Mouse (Mus musculus): ENCODE results near the gene Hlf. TPM values are rescaled to one million over a fixed set of nuclear protein-coding genes. Genes with fewer than 3 reads are reported as not detected.

The Hlf gene
- polyA plus RNA-seq (2014; fragmentation: Nextera tagmentation; extraction: Ambion mirVana), result 1.2 and 1.7 TPM in 2 replicates

- Histone ChIP-seq H3K9me3 (ENCODE audit: control insufficient read depth, low read depth, low read length) (no peaks in the 10 kb centered on the region), H3K36me3 (ENCODE audit: control insufficient read depth, insufficient read depth, low read length) (no peaks in the 10 kb centered on the region), H3K4me3 (ENCODE audit: low read depth, low read length) (peak within 1 kb of the TSS; percentile 44), H3K4me1 (ENCODE audit: control insufficient read depth, insufficient read depth, low read length) (0 out of 2 replicates have a peak, but pooled peaks cover 6% of the 10 kb centered on the region), H3K4me2 (replicated peaks; ENCODE audit: low read depth, low read length) (peak within 1 kb of the TSS; percentile 90), H3K27me3 (ENCODE audit: control insufficient read depth, insufficient read depth, low read length) (peaks cover 6% of the 10 kb centered on the region), H3K27ac (ENCODE audit: low read length) (no peak within 1 kb of the TSS), H3K9ac (replicated peaks; ENCODE audit: low read depth, low read length) (no peak within 1 kb of the TSS; the same call in 1 of the 2 replicates)
- peak; percentile 97 for ATAC-seq (ENCODE audit: insufficient number of reproducible peaks, insufficient read depth, low FRiP score, low read depth)
- under 1% methylated on average over 40 of the region's 40 CpGs for WGBS
Observed at GRCm38 (mm10) chr11:90390817-90391173, at the start of gene Hlf. TSS of gene Hlf (minus strand) at chr11:90390895.

DNA sequence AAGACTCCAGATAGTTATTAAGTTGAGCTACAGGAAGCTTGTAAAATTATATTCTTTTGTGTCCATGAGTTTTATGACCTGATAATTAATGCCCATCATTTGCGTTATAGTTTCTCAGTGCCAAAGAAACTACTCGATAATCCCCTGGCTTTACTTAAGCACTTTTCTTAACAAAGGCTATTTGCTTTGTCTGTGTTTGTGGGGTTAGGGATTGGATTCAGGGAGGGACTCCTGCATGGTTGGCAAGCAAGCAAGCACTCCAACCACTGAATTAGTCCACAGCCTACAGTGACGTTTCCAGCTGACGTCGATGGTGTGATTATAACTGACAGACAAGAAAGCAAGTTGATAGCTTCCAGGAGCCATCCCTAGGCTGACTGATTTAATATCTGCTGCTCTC, 48.1 kb upstream of the Hlf start:
- Histone ChIP-seq H3K27ac (ENCODE audit: low read length) (no peak overlapping the region), H3K4me1 (ENCODE audit: control insufficient read depth, insufficient read depth, low read length) (no peaks in the 10 kb centered on the region), H3K4me3 (ENCODE audit: low read depth, low read length) (no peak overlapping the region), H3K36me3 (ENCODE audit: control insufficient read depth, insufficient read depth, low read length) (no peaks in the 10 kb centered on the region), H3K4me2 (replicated peaks; ENCODE audit: low read depth, low read length) (no peak overlapping the region), H3K9me3 (ENCODE audit: control insufficient read depth, low read depth, low read length) (no peaks in the 10 kb centered on the region), H3K9ac (replicated peaks; ENCODE audit: low read depth, low read length) (no peak overlapping the region), H3K27me3 (ENCODE audit: control insufficient read depth, insufficient read depth, low read length) (no peaks in the 10 kb centered on the region)
- no peak for ATAC-seq (ENCODE audit: insufficient number of reproducible peaks, insufficient read depth, low FRiP score, low read depth)
- WGBS, result 62% methylated on average over 5 of the region's 5 CpGs

GRCm38 (mm10) chr11:90425207-90425525, 34.5 kb upstream of the Hlf start:
- Histone ChIP-seq H3K4me1 (ENCODE audit: control insufficient read depth, insufficient read depth, low read length) (no peaks in the 10 kb centered on the region), H3K9me3 (ENCODE audit: control insufficient read depth, low read depth, low read length) (no peaks in the 10 kb centered on the region), H3K27ac (ENCODE audit: low read length) (no peak overlapping the region), H3K27me3 (ENCODE audit: control insufficient read depth, insufficient read depth, low read length) (no peaks in the 10 kb centered on the region), H3K4me2 (replicated peaks; ENCODE audit: low read depth, low read length) (no peak overlapping the region), H3K4me3 (ENCODE audit: low read depth, low read length) (no peak overlapping the region), H3K9ac (replicated peaks; ENCODE audit: low read depth, low read length) (no peak overlapping the region), H3K36me3 (ENCODE audit: control insufficient read depth, insufficient read depth, low read length) (no peaks in the 10 kb centered on the region)
- no peak for ATAC-seq (ENCODE audit: insufficient number of reproducible peaks, insufficient read depth, low FRiP score, low read depth)
- 87% methylated on average over 4 of the region's 4 CpGs for WGBS

DNA sequence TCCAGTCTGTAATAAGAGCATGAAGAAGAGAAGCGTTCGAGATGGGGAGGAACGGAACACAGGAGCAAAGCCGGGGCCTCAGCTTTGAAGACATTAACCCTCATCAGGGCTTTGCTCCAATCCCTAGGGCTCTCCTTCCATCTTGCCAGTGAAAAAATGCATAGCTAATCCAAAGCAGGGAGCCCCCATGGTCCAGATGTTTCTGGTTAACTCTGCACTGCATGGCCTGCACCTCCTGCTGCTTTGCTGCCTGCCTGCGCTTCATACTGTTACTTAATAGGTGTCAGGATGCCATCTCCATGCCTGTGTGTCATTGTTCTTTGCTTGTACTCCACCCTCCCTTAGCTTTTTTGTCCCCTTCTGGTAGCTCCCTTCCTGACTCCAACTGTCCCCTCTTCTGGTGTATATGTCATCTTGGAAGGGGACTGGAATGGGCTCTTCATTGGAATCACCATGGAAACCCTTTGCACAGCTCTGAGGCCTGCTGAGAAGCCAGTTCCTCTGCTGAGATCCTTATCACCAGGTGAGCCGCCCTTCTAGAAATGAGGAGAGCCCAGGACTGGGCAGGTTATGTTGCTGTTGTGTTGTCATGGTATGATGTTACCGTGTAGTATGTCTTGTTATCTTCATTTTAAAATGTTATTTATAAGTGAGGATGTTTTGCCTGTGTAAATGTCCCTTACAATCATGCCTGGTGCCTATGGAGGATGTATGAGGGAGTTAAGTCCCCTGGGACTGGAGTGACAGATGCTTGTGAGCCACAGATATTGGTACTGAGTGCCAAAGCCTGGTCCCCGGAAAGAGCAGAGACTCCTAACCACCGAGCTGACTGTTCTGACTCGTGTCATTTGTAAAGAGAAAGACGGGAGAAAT, 33.9 kb upstream of the Hlf start:
- Histone ChIP-seq H3K4me3 (ENCODE audit: low read depth, low read length) (no peak overlapping the region), H3K27me3 (ENCODE audit: control insufficient read depth, insufficient read depth, low read length) (0 out of 2 replicates have a peak, but pooled peaks cover 2% of the 10 kb centered on the region), H3K4me1 (ENCODE audit: control insufficient read depth, insufficient read depth, low read length) (no peaks in the 10 kb centered on the region), H3K36me3 (ENCODE audit: control insufficient read depth, insufficient read depth, low read length) (no peaks in the 10 kb centered on the region), H3K27ac (ENCODE audit: low read length) (no peak overlapping the region), H3K9ac (replicated peaks; ENCODE audit: low read depth, low read length) (no peak overlapping the region), H3K9me3 (ENCODE audit: control insufficient read depth, low read depth, low read length) (no peaks in the 10 kb centered on the region), H3K4me2 (replicated peaks; ENCODE audit: low read depth, low read length) (no peak overlapping the region)
- 73% methylated on average over 11 of the region's 11 CpGs for WGBS
- ATAC-seq (ENCODE audit: insufficient number of reproducible peaks, insufficient read depth, low FRiP score, low read depth), result no peak

DNA sequence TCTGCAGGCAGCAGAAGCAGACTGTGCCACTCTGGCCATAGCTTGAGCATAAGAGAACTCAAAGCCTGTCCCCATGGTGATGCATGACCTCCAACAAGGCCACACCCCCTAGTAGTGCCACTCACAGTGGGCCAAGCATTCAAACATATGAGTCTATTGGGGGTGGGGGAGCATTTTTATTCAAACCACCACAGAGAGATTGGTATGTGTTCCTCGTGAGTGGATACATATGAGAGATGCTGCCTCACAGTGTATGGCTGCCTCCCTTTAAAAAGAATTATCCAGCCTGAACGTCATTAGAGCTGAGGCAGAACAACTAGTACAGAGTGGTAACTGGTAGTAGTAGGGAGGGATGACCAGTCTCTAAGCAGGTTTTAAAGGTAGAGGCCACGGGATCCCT, 33.2 kb upstream of the Hlf start:
- H3K4me2 ChIP-seq (replicated peaks; ENCODE audit: low read depth, low read length), result no peak overlapping the region
- no peak for ATAC-seq (ENCODE audit: insufficient number of reproducible peaks, insufficient read depth, low FRiP score, low read depth)

DNA sequence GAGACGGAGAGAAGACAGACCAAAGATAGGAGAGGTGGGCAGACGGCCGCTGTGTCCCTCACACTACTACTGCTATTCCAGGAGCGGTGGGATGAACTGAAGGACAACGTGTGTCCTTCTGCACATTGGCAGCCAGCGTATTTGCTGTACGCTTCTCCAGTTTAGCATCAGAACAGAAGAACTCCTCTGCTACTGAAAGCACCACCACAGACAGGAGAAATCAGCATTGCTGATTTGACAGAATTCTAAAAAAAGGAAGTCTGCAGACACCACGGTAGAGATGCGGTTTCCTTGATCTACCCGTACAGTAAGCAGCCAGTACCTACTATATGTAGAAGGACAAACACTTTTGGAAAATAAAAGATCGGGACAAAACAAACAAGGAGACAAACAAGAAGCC, 29.0 kb upstream of the Hlf start:
- 0 out of 2 replicates have a peak, but pooled peaks cover 4% of the 10 kb centered on the region for H3K27me3 ChIP-seq (ENCODE audit: control insufficient read depth, insufficient read depth, low read length)
- H3K4me3 ChIP-seq (ENCODE audit: low read depth, low read length), result no peak overlapping the region
- H3K9me3 ChIP-seq (ENCODE audit: control insufficient read depth, low read depth, low read length), result no peaks in the 10 kb centered on the region
- no peak overlapping the region for H3K4me2 ChIP-seq (replicated peaks; ENCODE audit: low read depth, low read length)
- no peaks in the 10 kb centered on the region; the same call in 1 of the 2 replicates for H3K4me1 ChIP-seq (ENCODE audit: control insufficient read depth, insufficient read depth, low read length)
- H3K9ac ChIP-seq (replicated peaks; ENCODE audit: low read depth, low read length), result no peak overlapping the region
- H3K27ac ChIP-seq (ENCODE audit: low read length), result no peak overlapping the region
- no peak for ATAC-seq (ENCODE audit: insufficient number of reproducible peaks, insufficient read depth, low FRiP score, low read depth)
- H3K36me3 ChIP-seq (ENCODE audit: control insufficient read depth, insufficient read depth, low read length), result no peaks in the 10 kb centered on the region
- WGBS, result 84% methylated on average over 11 of the region's 11 CpGs

More for the DNA sequence above, 33.2 kb upstream of the Hlf start:
- H3K27me3 ChIP-seq (ENCODE audit: control insufficient read depth, insufficient read depth, low read length), result 0 out of 2 replicates have a peak, but pooled peaks cover 4% of the 10 kb centered on the region
- H3K4me3 ChIP-seq (ENCODE audit: low read depth, low read length), result no peak overlapping the region
- no peak overlapping the region for H3K9ac ChIP-seq (replicated peaks; ENCODE audit: low read depth, low read length)
- H3K4me1 ChIP-seq (ENCODE audit: control insufficient read depth, insufficient read depth, low read length), result no peaks in the 10 kb centered on the region
- WGBS, result 69% methylated on average over 3 of the region's 3 CpGs
- H3K9me3 ChIP-seq (ENCODE audit: control insufficient read depth, low read depth, low read length), result no peaks in the 10 kb centered on the region
- no peak overlapping the region for H3K27ac ChIP-seq (ENCODE audit: low read length)
- no peaks in the 10 kb centered on the region for H3K36me3 ChIP-seq (ENCODE audit: control insufficient read depth, insufficient read depth, low read length)

DNA sequence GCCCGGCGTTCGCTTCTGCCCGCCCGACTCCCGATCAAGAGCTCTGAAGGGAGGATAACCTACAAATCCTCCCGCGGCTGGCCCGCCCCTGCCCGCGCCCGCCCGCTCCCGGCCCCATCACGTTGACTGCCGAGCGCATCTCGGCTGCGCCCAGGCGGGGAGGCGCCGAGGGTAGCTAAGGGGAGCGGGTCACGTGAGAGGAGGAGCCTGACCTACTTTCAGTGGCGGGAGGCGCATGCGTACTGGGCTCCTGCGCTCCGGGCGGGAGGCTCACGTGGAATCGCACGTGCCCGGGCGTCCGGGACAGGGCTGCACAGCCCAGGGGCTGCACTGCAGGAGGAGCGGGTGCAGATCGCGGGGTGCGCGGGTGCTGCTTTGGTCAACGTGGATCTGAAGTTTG, 27.2 kb upstream of the Hlf start:
- 0 out of 2 replicates have a peak, but pooled peaks cover 4% of the 10 kb centered on the region for H3K27me3 ChIP-seq (ENCODE audit: control insufficient read depth, insufficient read depth, low read length)
- H3K4me1 ChIP-seq (ENCODE audit: control insufficient read depth, insufficient read depth, low read length), result no peaks in the 10 kb centered on the region; the same call in 1 of the 2 replicates
- peak overlapping the region; percentile 50 for H3K4me2 ChIP-seq (replicated peaks; ENCODE audit: low read depth, low read length)
- no peaks in the 10 kb centered on the region for H3K9me3 ChIP-seq (ENCODE audit: control insufficient read depth, low read depth, low read length)
- no peak overlapping the region for H3K27ac ChIP-seq (ENCODE audit: low read length)
- no peak overlapping the region; the same call in 1 of the 2 replicates for H3K9ac ChIP-seq (replicated peaks; ENCODE audit: low read depth, low read length)
- peak; percentile 98 for ATAC-seq (ENCODE audit: insufficient number of reproducible peaks, insufficient read depth, low FRiP score, low read depth)
- H3K4me3 ChIP-seq (ENCODE audit: low read depth, low read length), result peak overlapping the region; percentile 20; the same call in 1 of the 2 replicates
- WGBS, result under 1% methylated on average over 41 of the region's 42 CpGs
- H3K36me3 ChIP-seq (ENCODE audit: control insufficient read depth, insufficient read depth, low read length), result no peaks in the 10 kb centered on the region

GRCm38 (mm10) chr11:90417011-90417410, 26.3 kb upstream of the Hlf start:
- ATAC-seq (ENCODE audit: insufficient number of reproducible peaks, insufficient read depth, low FRiP score, low read depth), result no peak
- Histone ChIP-seq H3K36me3 (ENCODE audit: control insufficient read depth, insufficient read depth, low read length) (no peaks in the 10 kb centered on the region), H3K9me3 (ENCODE audit: control insufficient read depth, low read depth, low read length) (no peaks in the 10 kb centered on the region), H3K4me1 (ENCODE audit: control insufficient read depth, insufficient read depth, low read length) (no peaks in the 10 kb centered on the region; the same call in 1 of the 2 replicates), H3K27me3 (ENCODE audit: control insufficient read depth, insufficient read depth, low read length) (0 out of 2 replicates have a peak, but pooled peaks cover 4% of the 10 kb centered on the region), H3K4me3 (ENCODE audit: low read depth, low read length) (no peak overlapping the region), H3K9ac (replicated peaks; ENCODE audit: low read depth, low read length) (no peak overlapping the region; the same call in 1 of the 2 replicates), H3K4me2 (replicated peaks; ENCODE audit: low read depth, low read length) (no peak overlapping the region), H3K27ac (ENCODE audit: low read length) (no peak overlapping the region)
- 75% methylated on average over 5 of the region's 5 CpGs for WGBS

Measured in stomach, embryonic 14.5 days (tissue).